Mouse (Mus musculus) embryonic facial prominence, embryonic 14.5 days (tissue): ENCODE measurements around the gene Polr1a. TPM values are rescaled to one million over a fixed set of nuclear protein-coding genes. Genes with fewer than 3 reads are reported as not detected.

Experiments
- ATAC-seq: fragments of 200-750 bp; cut with Nextera tagmentation; 2 replicates; pipeline ENCODE4 v1.8.0; 2017; ENCODE audit warnings: low read depth, moderate number of reproducible peaks, moderate TSS enrichment
- DNase-seq: peaks from one replicate; pipeline ENCODE4 v3.0.0-alpha.2; 2015; ENCODE audit warnings: low spot score
- H3K27ac ChIP-seq: fragments of 300-500 bp; sonication (generic); replicated peaks from 2 replicates; pipeline ENCODE4 v1.5.1; 2014; ENCODE audit warnings: low read depth, mild to moderate bottlenecking, low read length, moderate library complexity
- H3K27me3 ChIP-seq: fragments of 300-500 bp; sonication (generic); replicated peaks from 2 replicates; pipeline ENCODE4 v1.6.1; 2014; ENCODE audit warnings: low read length; ENCODE audit not compliant: control insufficient read depth, insufficient read depth
- H3K36me3 ChIP-seq: fragments of 300-500 bp; sonication (generic); 2 replicates; pipeline ENCODE4 v1.6.1; 2014; ENCODE audit warnings: low read length, mixed read lengths; ENCODE audit not compliant: control insufficient read depth, insufficient read depth
- H3K4me1 ChIP-seq: fragments of 300-500 bp; sonication (generic); 2 replicates; pipeline ENCODE4 v1.6.1; 2014; ENCODE audit warnings: antibody characterized with exemption, low read length; ENCODE audit not compliant: control insufficient read depth, insufficient read depth
- H3K4me2 ChIP-seq: fragments of 300-500 bp; sonication (generic); 2 replicates; pipeline ENCODE4 v1.6.1; 2014; ENCODE audit warnings: low read depth, mild to moderate bottlenecking, low read length, moderate library complexity, mixed read lengths
- H3K4me3 ChIP-seq: fragments of 300-500 bp; sonication (generic); 2 replicates; pipeline ENCODE4 v1.5.1; 2014; ENCODE audit warnings: low read depth, mild to moderate bottlenecking, low read length
- H3K9ac ChIP-seq: fragments of 300-500 bp; sonication (generic); 2 replicates; pipeline ENCODE4 v1.6.1; 2014; ENCODE audit warnings: low read depth, mild to moderate bottlenecking, low read length, moderate library complexity, mixed read lengths
- H3K9me3 ChIP-seq: fragments of 300-500 bp; sonication (generic); 2 replicates; pipeline ENCODE4 v1.6.1; 2016; ENCODE audit warnings: low read length; ENCODE audit not compliant: control insufficient read depth
- WGBS: fragments of 180-500 bp; shearing (Covaris S2); extraction: QIAGEN DNeasy Blood & Tissue Kit; methylation state at CpG from one replicate; pipeline ENCODE4 v1.1.7; 2014; 5-methylcytosine and 5-hydroxymethylcytosine counted together
- polyA plus RNA-seq: library from polyadenylated mRNA; unstranded; fragments of >200 nt; fragmentation: Nextera tagmentation; extraction: Ambion mirVana; gene quantifications from 2 replicates; pipeline ENCODE4 v1.2.1, GENCODE M21; 2014

Polr1a gene
- polyA plus RNA-seq, 1 experiment from 2014 or later, result 28.9 TPM

GRCm38 (mm10) chr6:71962706-71963105 is 53.9 kb downstream of the Polr1a start:
- WGBS, result 93% methylated on average over 6 of the region's 6 CpGs
- Histone ChIP-seq H3K4me2 (no peak overlapping the region), H3K9ac (no peak overlapping the region), H3K36me3 (peaks cover 37% of the 10 kb centered on the region), H3K4me3 (no peak overlapping the region), H3K9me3 (no peaks in the 10 kb centered on the region), H3K27ac (no peak overlapping the region), H3K27me3 (no peaks in the 10 kb centered on the region), H3K4me1 (no peaks in the 10 kb centered on the region)
- no peak for DNase-seq
- ATAC-seq, result no peak

GRCm38 (mm10) chr6:71963561-71963960 is 54.7 kb downstream of the Polr1a start:
- Histone ChIP-seq H3K36me3 (peaks cover 42% of the 10 kb centered on the region), H3K9me3 (no peaks in the 10 kb centered on the region), H3K27me3 (no peaks in the 10 kb centered on the region), H3K4me3 (no peak overlapping the region), H3K9ac (no peak overlapping the region), H3K4me2 (no peak overlapping the region), H3K4me1 (no peaks in the 10 kb centered on the region), H3K27ac (no peak overlapping the region)
- WGBS, result 92% methylated on average over 11 of the region's 11 CpGs
- no peak for ATAC-seq
- DNase-seq, result no peak

GRCm38 (mm10) chr6:71966683-71967303 is 57.9 kb downstream of the Polr1a start:
- H3K4me1 ChIP-seq, result no peaks in the 10 kb centered on the region
- no peak for DNase-seq
- no peak overlapping the region for H3K4me3 ChIP-seq
- H3K27ac ChIP-seq, result no peak overlapping the region
- ATAC-seq, result no peak
- H3K4me2 ChIP-seq, result no peak overlapping the region
- H3K27me3 ChIP-seq, result no peaks in the 10 kb centered on the region
- H3K36me3 ChIP-seq, result peaks cover 62% of the 10 kb centered on the region
- WGBS, result 75% methylated on average over 5 of the region's 5 CpGs
- H3K9ac ChIP-seq, result no peak overlapping the region
- no peaks in the 10 kb centered on the region for H3K9me3 ChIP-seq

- H3K4me3 ChIP-seq, result no peak overlapping the region
- no peak overlapping the region for H3K4me2 ChIP-seq
- no peaks in the 10 kb centered on the region for H3K9me3 ChIP-seq
- H3K36me3 ChIP-seq, result peaks cover 72% of the 10 kb centered on the region
- H3K9ac ChIP-seq, result no peak overlapping the region
- WGBS, result 69% methylated on average over 7 of the region's 7 CpGs
- H3K27ac ChIP-seq, result no peak overlapping the region; the same call in 1 of the 2 replicates
- H3K27me3 ChIP-seq, result no peaks in the 10 kb centered on the region
- DNase-seq (no peak), ATAC-seq (no peak)
- H3K4me1 ChIP-seq, result no peaks in the 10 kb centered on the region
Observed at GRCm38 (mm10) chr6:71967847-71968246, 59.0 kb downstream of the Polr1a start.

- Histone ChIP-seq H3K9me3 (no peaks in the 10 kb centered on the region), H3K4me1 (no peaks in the 10 kb centered on the region), H3K4me2 (no peak overlapping the region), H3K27me3 (no peaks in the 10 kb centered on the region), H3K27ac (no peak overlapping the region), H3K4me3 (no peak overlapping the region), H3K36me3 (peaks cover 88% of the 10 kb centered on the region), H3K9ac (no peak overlapping the region)
- WGBS, result 84% methylated on average over 7 of the region's 7 CpGs
- no peak for DNase-seq
- ATAC-seq, result no peak
Observed at GRCm38 (mm10) chr6:71969459-71969858, 60.6 kb downstream of the Polr1a start.

- no peaks in the 10 kb centered on the region for H3K9me3 ChIP-seq
- DNase-seq (no peak), ATAC-seq (peak; percentile 51; the same call in 1 of the 2 replicates)
- H3K36me3 ChIP-seq, result peaks cover 92% of the 10 kb centered on the region
- H3K9ac ChIP-seq, result no peak overlapping the region
- no peaks in the 10 kb centered on the region for H3K4me1 ChIP-seq
- no peak overlapping the region for H3K4me2 ChIP-seq
- no peak overlapping the region for H3K4me3 ChIP-seq
- H3K27ac ChIP-seq, result no peak overlapping the region
- WGBS, result 68% methylated on average over 2 of the region's 2 CpGs
- H3K27me3 ChIP-seq, result no peaks in the 10 kb centered on the region
Observed at GRCm38 (mm10) chr6:71970154-71970553, 61.3 kb downstream of the Polr1a start.

GRCm38 (mm10) chr6:71976592-71976991 is 67.7 kb downstream of the Polr1a start:
- Histone ChIP-seq H3K9ac (no peak overlapping the region), H3K36me3 (peaks cover 98% of the 10 kb centered on the region), H3K9me3 (no peaks in the 10 kb centered on the region), H3K4me3 (no peak overlapping the region), H3K4me2 (no peak overlapping the region), H3K4me1 (no peaks in the 10 kb centered on the region), H3K27ac (no peak overlapping the region), H3K27me3 (no peaks in the 10 kb centered on the region)
- DNase-seq (no peak), ATAC-seq (no peak)
- WGBS, result 92% methylated on average over 7 of the region's 7 CpGs

- 61% methylated on average over 8 of the region's 8 CpGs for WGBS
- H3K36me3 ChIP-seq, result peaks cover 64% of the 10 kb centered on the region
Observed at GRCm38 (mm10) chr6:71980165-71980564, 71.3 kb downstream of the Polr1a start.

GRCm38 (mm10) chr6:71980587-71980986 is 71.7 kb downstream of the Polr1a start:
- H3K36me3 ChIP-seq, result peaks cover 60% of the 10 kb centered on the region
- H3K9me3 ChIP-seq, result no peaks in the 10 kb centered on the region
- WGBS, result 84% methylated on average over 2 of the region's 2 CpGs
- DNase-seq, result no peak
- no peak overlapping the region for H3K27ac ChIP-seq
- no peaks in the 10 kb centered on the region for H3K27me3 ChIP-seq
- H3K4me3 ChIP-seq, result no peak overlapping the region
- no peak overlapping the region for H3K4me2 ChIP-seq
- no peaks in the 10 kb centered on the region for H3K4me1 ChIP-seq
- no peak for ATAC-seq
- H3K9ac ChIP-seq, result no peak overlapping the region

More at GRCm38 (mm10) chr6:71980165-71980564, 71.3 kb downstream of the Polr1a start:
- peak overlapping the region; percentile 21; the same call in 1 of the 2 replicates for H3K27ac ChIP-seq
- no peak overlapping the region for H3K9ac ChIP-seq
- ATAC-seq (no peak; the same call in 1 of the 2 replicates), DNase-seq (no peak)
- H3K4me3 ChIP-seq, result no peak overlapping the region
- H3K4me2 ChIP-seq, result no peak overlapping the region
- no peaks in the 10 kb centered on the region for H3K9me3 ChIP-seq
- H3K27me3 ChIP-seq, result no peaks in the 10 kb centered on the region
- no peaks in the 10 kb centered on the region for H3K4me1 ChIP-seq
